Mouse (Mus musculus) neural tube, embryonic 11.5 days (tissue): ENCODE measurements around the gene Tctn1. TPM values are rescaled to one million over a fixed set of nuclear protein-coding genes. Genes with fewer than 3 reads are reported as not detected.

ENCODE experiments used
- ATAC-seq: fragments of 200-750 bp; cut with Nextera tagmentation; 2 replicates; pipeline ENCODE4 v1.8.0; 2017; ENCODE audit warnings: moderate number of reproducible peaks, mild to moderate bottlenecking, moderate TSS enrichment, moderate library complexity; ENCODE audit not compliant: insufficient read depth, low FRiP score, low TSS enrichment
- DNase-seq: peaks from one replicate; pipeline ENCODE4 v3.0.0-alpha.2; 2015; ENCODE audit warnings: low spot score
- H3K27ac ChIP-seq: fragments of 300-500 bp; sonication (generic); 2 replicates; pipeline ENCODE4 v1.5.1; 2014; ENCODE audit warnings: low read depth, mild to moderate bottlenecking, low read length
- H3K27me3 ChIP-seq: fragments of 300-500 bp; sonication (generic); 2 replicates; pipeline ENCODE4 v1.6.1; 2014; ENCODE audit warnings: mild to moderate bottlenecking, low read length, mixed read lengths; ENCODE audit not compliant: control insufficient read depth, insufficient read depth
- H3K36me3 ChIP-seq: fragments of 300-500 bp; sonication (generic); 2 replicates; pipeline ENCODE4 v1.6.1; 2014; ENCODE audit warnings: mild to moderate bottlenecking, low read length, moderate library complexity, mixed read lengths; ENCODE audit not compliant: control insufficient read depth, insufficient read depth
- H3K4me1 ChIP-seq: fragments of 300-500 bp; sonication (generic); 2 replicates; pipeline ENCODE4 v1.6.1; 2014; ENCODE audit warnings: low read length, mixed read lengths; ENCODE audit not compliant: control insufficient read depth, insufficient read depth
- H3K4me2 ChIP-seq: fragments of 300-500 bp; sonication (generic); 2 replicates; pipeline ENCODE4 v1.6.1; 2014; ENCODE audit warnings: low read depth, mild to moderate bottlenecking, moderate library complexity
- H3K4me3 ChIP-seq: fragments of 300-500 bp; sonication (generic); 2 replicates; pipeline ENCODE4 v1.5.1; 2014; ENCODE audit warnings: low read depth, low read length
- H3K9ac ChIP-seq: fragments of 300-500 bp; sonication (generic); 2 replicates; pipeline ENCODE4 v1.6.1; 2014; ENCODE audit warnings: mild to moderate bottlenecking, low read length
- H3K9me3 ChIP-seq: fragments of 300-500 bp; sonication (generic); 2 replicates; pipeline ENCODE4 v1.6.1; 2016; ENCODE audit warnings: low read length; ENCODE audit not compliant: control insufficient read depth
- whole genome bisulfite sequencing: fragments of 180-500 bp; shearing (Covaris S2); extraction: QIAGEN DNeasy Blood & Tissue Kit; methylation state at CpG from one replicate; pipeline ENCODE4 v1.1.7; 2014; 5-methylcytosine and 5-hydroxymethylcytosine counted together
- polyA plus RNA-seq: library from polyadenylated mRNA; unstranded; fragments of >200 nt; fragmentation: Nextera tagmentation; extraction: Ambion mirVana; gene quantifications from 2 replicates; pipeline ENCODE4 v1.2.1, GENCODE M21; 2014

Gene Tctn1
- polyA plus RNA-seq, 1 experiment from 2014 or later = 4.5 TPM

- Histone ChIP-seq H3K27me3 (no peaks in the 10 kb centered on the region), H3K4me1 (peaks cover 3% of the 10 kb centered on the region; the same call in 1 of the 2 replicates), H3K9me3 (no peaks in the 10 kb centered on the region), H3K4me3 (no peak overlapping the region), H3K27ac (no peak overlapping the region), H3K4me2 (no peak overlapping the region), H3K36me3 (no peaks in the 10 kb centered on the region), H3K9ac (no peak overlapping the region)
- ATAC-seq (no peak), DNase-seq (no peak)
- 64% methylated on average over 6 of the region's 6 CpGs for WGBS
Observed at GRCm38 (mm10) chr5:122280422-122280826, 16.2 kb upstream of the Tctn1 start.

GRCm38 (mm10) chr5:122279799-122280421 is 15.7 kb upstream of the Tctn1 start:
- Histone ChIP-seq H3K27me3 (no peaks in the 10 kb centered on the region), H3K4me2 (no peak overlapping the region), H3K9me3 (no peaks in the 10 kb centered on the region), H3K36me3 (no peaks in the 10 kb centered on the region), H3K27ac (no peak overlapping the region), H3K4me3 (no peak overlapping the region), H3K4me1 (no peaks in the 10 kb centered on the region), H3K9ac (no peak overlapping the region)
- WGBS = 84% methylated on average over 12 of the region's 12 CpGs
- ATAC-seq = no peak
- DNase-seq = no peak

GRCm38 (mm10) chr5:122278946-122279345 is 14.7 kb upstream of the Tctn1 start:
- H3K4me3 ChIP-seq = no peak overlapping the region
- no peaks in the 10 kb centered on the region for H3K9me3 ChIP-seq
- ATAC-seq (no peak), DNase-seq (no peak)
- H3K27me3 ChIP-seq = no peaks in the 10 kb centered on the region
- H3K36me3 ChIP-seq = no peaks in the 10 kb centered on the region
- H3K4me2 ChIP-seq = no peak overlapping the region
- no peak overlapping the region for H3K27ac ChIP-seq
- H3K9ac ChIP-seq = no peak overlapping the region
- no peaks in the 10 kb centered on the region for H3K4me1 ChIP-seq
- 74% methylated on average over 7 of the region's 7 CpGs for WGBS

- no peak for DNase-seq
- H3K36me3 ChIP-seq = no peaks in the 10 kb centered on the region
- WGBS = 28% methylated on average over 5 of the region's 5 CpGs
Observed at GRCm38 (mm10) chr5:122274785-122275184, 10.5 kb upstream of the Tctn1 start.

GRCm38 (mm10) chr5:122272821-122273220 is 8.6 kb upstream of the Tctn1 start:
- H3K4me2 ChIP-seq = no peak overlapping the region
- no peaks in the 10 kb centered on the region for H3K9me3 ChIP-seq
- no peak overlapping the region for H3K27ac ChIP-seq
- H3K4me1 ChIP-seq = no peaks in the 10 kb centered on the region
- H3K27me3 ChIP-seq = no peaks in the 10 kb centered on the region
- no peak overlapping the region for H3K4me3 ChIP-seq
- no peaks in the 10 kb centered on the region for H3K36me3 ChIP-seq
- no peak for DNase-seq
- H3K9ac ChIP-seq = no peak overlapping the region
- ATAC-seq = no peak
- WGBS = 89% methylated on average over 5 of the region's 5 CpGs

More at GRCm38 (mm10) chr5:122274785-122275184, 10.5 kb upstream of the Tctn1 start:
- no peak overlapping the region for H3K4me3 ChIP-seq
- no peak overlapping the region for H3K4me2 ChIP-seq
- H3K27ac ChIP-seq = no peak overlapping the region
- no peaks in the 10 kb centered on the region for H3K9me3 ChIP-seq
- no peak for ATAC-seq
- no peaks in the 10 kb centered on the region for H3K27me3 ChIP-seq
- no peak overlapping the region for H3K9ac ChIP-seq
- H3K4me1 ChIP-seq = no peaks in the 10 kb centered on the region

- Histone ChIP-seq H3K4me3 (no peak overlapping the region), H3K27ac (no peak overlapping the region), H3K9ac (no peak overlapping the region), H3K4me2 (no peak overlapping the region), H3K9me3 (no peaks in the 10 kb centered on the region), H3K4me1 (no peaks in the 10 kb centered on the region), H3K36me3 (no peaks in the 10 kb centered on the region), H3K27me3 (no peaks in the 10 kb centered on the region)
- WGBS = 69% methylated on average over 12 of the region's 12 CpGs
- ATAC-seq (no peak), DNase-seq (no peak)
Observed at GRCm38 (mm10) chr5:122268858-122269604, 4.8 kb upstream of the Tctn1 start.

GRCm38 (mm10) chr5:122267899-122268298 is 3.6 kb upstream of the Tctn1 start:
- H3K9ac ChIP-seq = no peak overlapping the region

GRCm38 (mm10) chr5:122267136-122267535 is 2.9 kb upstream of the Tctn1 start:
- no peak for ATAC-seq
- DNase-seq = no peak
- H3K36me3 ChIP-seq = no peaks in the 10 kb centered on the region
- H3K4me1 ChIP-seq = peaks cover 3% of the 10 kb centered on the region; the same call in 1 of the 2 replicates
- WGBS = 85% methylated on average over 7 of the region's 7 CpGs
- H3K27ac ChIP-seq = no peak overlapping the region
- H3K4me2 ChIP-seq = no peak overlapping the region
- no peaks in the 10 kb centered on the region for H3K9me3 ChIP-seq
- no peaks in the 10 kb centered on the region for H3K27me3 ChIP-seq
- H3K4me3 ChIP-seq = no peak overlapping the region
- no peak overlapping the region for H3K9ac ChIP-seq

More at GRCm38 (mm10) chr5:122267899-122268298, 3.6 kb upstream of the Tctn1 start:
- Histone ChIP-seq H3K9me3 (no peaks in the 10 kb centered on the region), H3K4me2 (no peak overlapping the region), H3K36me3 (no peaks in the 10 kb centered on the region), H3K4me3 (no peak overlapping the region), H3K27me3 (no peaks in the 10 kb centered on the region), H3K27ac (no peak overlapping the region), H3K4me1 (peaks cover 3% of the 10 kb centered on the region; the same call in 1 of the 2 replicates)
- 25% methylated on average over 5 of the region's 5 CpGs for WGBS
- DNase-seq = peak; percentile 38
- no peak for ATAC-seq

GRCm38 (mm10) chr5:122265942-122266341 is 1.7 kb upstream of the Tctn1 start:
- Histone ChIP-seq H3K9me3 (no peaks in the 10 kb centered on the region), H3K36me3 (no peaks in the 10 kb centered on the region; the same call in 1 of the 2 replicates), H3K4me1 (peaks cover 3% of the 10 kb centered on the region; the same call in 1 of the 2 replicates), H3K9ac (no peak overlapping the region), H3K27ac (no peak overlapping the region), H3K4me3 (no peak overlapping the region), H3K4me2 (no peak overlapping the region), H3K27me3 (no peaks in the 10 kb centered on the region)
- no peak for ATAC-seq
- DNase-seq = no peak
- 92% methylated on average over 2 of the region's 2 CpGs for WGBS
